Mouse (Mus musculus) bone marrow, adult 2 months (tissue): ENCODE results near the gene Ctdsp2.

Source experiments
- CTCF ChIP-seq: fragments of 200-500 bp; IDR thresholded peaks from 2 replicates; pipeline ENCODE4 v1.5.1; 2011; ENCODE audit warnings: low read length, control low read depth; ENCODE audit not compliant: control insufficient read depth, insufficient read depth
- POLR2A ChIP-seq: fragments of 200-500 bp; IDR thresholded peaks from 2 replicates; pipeline ENCODE4 v1.6.1; 2011; ENCODE audit warnings: low read depth, mild to moderate bottlenecking, control low read depth, low read length, borderline replicate concordance; ENCODE audit not compliant: control insufficient read depth

DNA sequence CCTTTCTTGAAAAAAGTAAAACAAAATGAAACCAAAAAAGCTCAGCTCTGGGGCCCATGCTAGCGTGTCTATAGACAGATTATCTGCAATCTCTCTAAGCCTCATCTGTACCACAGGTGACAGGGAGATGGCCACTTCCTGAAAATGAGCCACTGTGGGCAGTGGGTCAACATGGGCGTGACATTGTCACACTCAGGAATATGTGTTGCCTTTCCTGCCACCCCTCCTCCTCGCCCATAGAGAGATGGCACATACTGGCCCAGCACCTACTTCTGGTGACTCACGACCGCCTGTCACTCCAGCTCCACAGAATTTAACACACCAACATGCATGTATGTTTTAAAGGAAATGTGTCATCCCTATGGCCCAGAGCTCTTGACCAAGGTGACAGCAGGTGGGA is 24.2 kb downstream of the Ctdsp2 start:
- TF ChIP-seq CTCF (no peak), POLR2A (no peak)
